Comparison of ENCODE assay signal across 8 mouse cellular contexts in genomic region chr7:100285383-100285782, GRCm38 (mm10). TPM values are rescaled to one million over a fixed set of nuclear protein-coding genes. Genes with fewer than 3 reads are reported as not detected.
DNase-seq lines count a peak whose midpoint lies in the region; ATAC-seq and TF ChIP-seq lines count a peak whose summit lies in the region.

TSS of gene P4ha3 (plus strand) at chr7:100285520.

- no peaks in the 10 kb centered on the region for H3K27me3 ChIP-seq in C2C12 (ENCODE audit: control insufficient read depth, insufficient read depth, insufficient read length)
- H3K27me3 ChIP-seq in embryonic facial prominence, embryonic 12.5 days, result peaks cover 5% of the 10 kb centered on the region; the same call in 1 of the 2 replicates
- H3K27me3 ChIP-seq in intestine, embryonic 15.5 days (replicated peaks), result no peaks in the 10 kb centered on the region
- peaks cover 46% of the 10 kb centered on the region for H3K27me3 ChIP-seq in midbrain, embryonic 10.5 days (ENCODE audit: low read depth, poor library complexity, severe bottlenecking)

- H3K4me2 ChIP-seq in embryonic facial prominence, embryonic 12.5 days (replicated peaks), result peak within 1 kb of the TSS; percentile 92
- H3K4me2 ChIP-seq in intestine, embryonic 15.5 days (replicated peaks), result peak within 1 kb of the TSS; percentile 89

- TF ChIP-seq CTCF in C2C12 (IDR thresholded peaks at IDR 0.05; ENCODE audit: control insufficient read depth, insufficient read depth, insufficient read length), result peak; percentile 16

- H3K9ac ChIP-seq in embryonic facial prominence, embryonic 12.5 days, result peak within 1 kb of the TSS; percentile 89
- peak within 1 kb of the TSS; percentile 61 for H3K9ac ChIP-seq in intestine, embryonic 15.5 days

- H3K9me3 ChIP-seq in embryonic facial prominence, embryonic 12.5 days, result no peaks in the 10 kb centered on the region
- no peaks in the 10 kb centered on the region for H3K9me3 ChIP-seq in intestine, embryonic 15.5 days
- no peaks in the 10 kb centered on the region for H3K9me3 ChIP-seq in midbrain, embryonic 10.5 days (replicated peaks)

- peak within 1 kb of the TSS; percentile 99 for H3K27ac ChIP-seq in embryonic facial prominence, embryonic 12.5 days
- H3K27ac ChIP-seq in intestine, embryonic 15.5 days, result no peak within 1 kb of the TSS
- peak within 1 kb of the TSS; percentile 85 for H3K27ac ChIP-seq in midbrain, embryonic 10.5 days (replicated peaks)

- peak within 1 kb of the TSS; percentile 88 for H3ac ChIP-seq in C2C12 (ENCODE audit: control insufficient read depth, insufficient read length, low read depth)

- H3K4me3 ChIP-seq in C2C12 (ENCODE audit: insufficient read depth, poor library complexity, severe bottlenecking), result peak within 1 kb of the TSS; percentile 28
- H3K4me3 ChIP-seq in embryonic facial prominence, embryonic 12.5 days, result peak within 1 kb of the TSS; percentile 63
- peak within 1 kb of the TSS; percentile 52 for H3K4me3 ChIP-seq in intestine, embryonic 15.5 days (replicated peaks)
- H3K4me3 ChIP-seq in midbrain, embryonic 10.5 days, result peak within 1 kb of the TSS; percentile 75

- H3K4me1 ChIP-seq in embryonic facial prominence, embryonic 12.5 days, result peaks cover 47% of the 10 kb centered on the region
- H3K4me1 ChIP-seq in intestine, embryonic 15.5 days (replicated peaks), result peaks cover 13% of the 10 kb centered on the region
- peaks cover 64% of the 10 kb centered on the region for H3K4me1 ChIP-seq in midbrain, embryonic 10.5 days

- H3K36me3 ChIP-seq in C2C12 (ENCODE audit: control insufficient read depth, insufficient read depth), result no peaks in the 10 kb centered on the region
- H3K36me3 ChIP-seq in embryonic facial prominence, embryonic 12.5 days, result no peaks in the 10 kb centered on the region
- H3K36me3 ChIP-seq in intestine, embryonic 15.5 days, result no peaks in the 10 kb centered on the region
- H3K36me3 ChIP-seq in midbrain, embryonic 10.5 days, result no peaks in the 10 kb centered on the region

- no peak for DNase-seq in frontal cortex, postnatal 36 days (ENCODE audit: low spot score in 2 of 2)
- peak; percentile 42 for DNase-seq in midbrain, embryonic 10.5 days (ENCODE audit: low spot score)
- DNase-seq in thymus, postnatal 36 days, result peak; percentile 5 to 16
- DNase-seq in layer of hippocampus, adult 8-10 months (ENCODE audit: low spot score in 2 of 2), result no peak

- H3K79me3 ChIP-seq in C2C12 (ENCODE audit: low read depth), result no peaks in the 10 kb centered on the region

- under 1% methylated on average over 53 of the region's 53 CpGs for WGBS in embryonic facial prominence, embryonic 12.5 days
- WGBS in intestine, embryonic 15.5 days, result under 1% methylated on average over 50 of the region's 53 CpGs
- 1% methylated on average over 53 of the region's 53 CpGs for WGBS in midbrain, embryonic 10.5 days

- H3K79me2 ChIP-seq in C2C12 (ENCODE audit: control insufficient read depth, insufficient read depth), result no peaks in the 10 kb centered on the region

- ATAC-seq in frontal cortex, adult (ENCODE audit: low TSS enrichment), result peak; percentile 35; the same call in 1 of the 2 replicates
- no peak for ATAC-seq in embryonic facial prominence, embryonic 12.5 days (ENCODE audit: insufficient number of reproducible peaks, insufficient read depth, low FRiP score, low TSS enrichment)
- ATAC-seq in intestine, embryonic 15.5 days, result peak; percentile 60; the same call in 1 of the 2 replicates

TF ChIP-seq in C2C12, 6 proteins besides CTCF, POLR2A, EP300 and RAD21:
- no peak for TF ChIP-seq MYOG (IDR thresholded peaks at IDR 0.05; ENCODE audit: control insufficient read depth, extremely low read depth, insufficient read length)
- TF ChIP-seq FOSL1 (IDR thresholded peaks at IDR 0.05; ENCODE audit: insufficient read depth, low read length, poor library complexity, severe bottlenecking), result no peak
- no peak for TF ChIP-seq USF1 (IDR thresholded peaks at IDR 0.05; ENCODE audit: low read depth)
- no peak for TF ChIP-seq MAX (IDR thresholded peaks at IDR 0.05)
- TF ChIP-seq MYOD1 (IDR thresholded peaks at IDR 0.05; ENCODE audit: control insufficient read depth, insufficient read length, low read depth), result no peak
- TF ChIP-seq CEBPB (IDR thresholded peaks at IDR 0.05; ENCODE audit: low read depth), result no peak

RNA-seq across cellular contexts. Expression of gene P4ha3, which starts in this region (rescaled TPM):
- 12.2 TPM for polyA plus RNA-seq in C2C12 (2012; fragmentation: generic; extraction: Trizol)
- 15.5 and 16.6 TPM in 2 replicates for polyA plus RNA-seq in embryonic facial prominence, embryonic 12.5 days (2016; fragmentation: Nextera tagmentation; extraction: Ambion mirVana)
- polyA plus RNA-seq in intestine, embryonic 15.5 days (2015; fragmentation: Nextera tagmentation; extraction: Ambion mirVana), result 4.6 and 5.8 TPM in 2 replicates
- polyA plus RNA-seq in midbrain, embryonic 10.5 days (2016; fragmentation: Nextera tagmentation; extraction: Ambion mirVana), result 1.4 and 3.1 TPM in 2 replicates
- total RNA-seq in layer of hippocampus, adult 8-10 months (2022), result 10 to 100 TPM in 2 of 4 experiments, 1 to 10 TPM in 2; 4.7 to 16.0 (median 9.0) TPM

Comparison
In these comparisons a context has a peak if more than half of its experiments do, and no peak if none do; other contexts are left out.
1. DNase-seq: peak in midbrain, embryonic 10.5 days (single experiment) and thymus, postnatal 36 days (2 of 2); none in frontal cortex, postnatal 36 days (0 of 2) and layer of hippocampus, adult 8-10 months (0 of 2).
2. Peak in every context shown above with its lines, with median percentiles within 50 percentile points of each other: H3K4me3 ChIP-seq.